In genomic region chr2:27450226-27450625, GRCm38 (mm10) we compare ENCODE assay signal across 30 mouse cellular contexts. TPM values are rescaled to one million over a fixed set of nuclear protein-coding genes. Genes with fewer than 3 reads are reported as not detected.
A peak's percentile ranks its signal among the peaks of the same experiment; 100 is the strongest.
DNase-seq lines count a peak whose midpoint lies in the region; ATAC-seq lines count a peak whose summit lies in the region.
"Had no signal": no experiment of that assay in that cellular context is flagged by ENCODE, and none has a peak within 500 bp of the region (broad histone marks: within the 10 kb centered on the region; RNA-seq: fewer than 3 reads in every experiment).

No protein-coding gene starts in this region.

- no peaks in the 10 kb centered on the region for H3K9me3 ChIP-seq in forebrain, embryonic 13.5 days (replicated peaks)
- H3K9me3 ChIP-seq: forebrain, embryonic 10.5 days; G1E; heart, embryonic 12.5 days; heart, embryonic 15.5 days; hindbrain, embryonic 10.5 days; hindbrain, embryonic 13.5 days had no signal

- DNase-seq in adrenal gland, adult (ENCODE audit: inconsistent age in 2 of 2, low spot score in 1 of 2), result peak; percentile 87 to 93
- DNase-seq in adrenal gland, postnatal 4 days (ENCODE audit: low spot score in 2 of 2), result no peak
- DNase-seq in right cerebral cortex, adult 18-20 months, result peak; percentile 35
- no peak for DNase-seq in right cerebral cortex, postnatal 25 days
- DNase-seq in adrenal gland, postnatal 14 days, result peak; percentile 82
- peak; percentile 56 for DNase-seq in brain, adult 2 months (ENCODE audit: low read depth, low spot score)
- no peak for DNase-seq in thymus, postnatal 4 days
- DNase-seq: B cell, adult 2 months; cerebellum, adult 18-20 months; cerebellum, adult 9-10 months; cerebellum, postnatal 14 days; forebrain, postnatal 0 days; gastrocnemius, adult 2 months; gastrocnemius, postnatal 25 days; heart, adult 18-20 months; heart, postnatal 10 days; heart, postnatal 36 days; kidney, adult 18-20 months had no signal

- peaks cover 99% of the 10 kb centered on the region for H3K36me3 ChIP-seq in forebrain, embryonic 13.5 days (ENCODE audit: poor library complexity, severe bottlenecking)

- WGBS in forebrain, embryonic 13.5 days, result 93% methylated on average over 14 of the region's 14 CpGs

- no peak overlapping the region for H3K4me3 ChIP-seq in forebrain, embryonic 13.5 days
- H3K4me3 ChIP-seq: forebrain, embryonic 10.5 days; gastrocnemius, adult 2 months; heart, embryonic 12.5 days; heart, embryonic 15.5 days; hindbrain, embryonic 10.5 days; hindbrain, embryonic 13.5 days had no signal

- no peak overlapping the region for H3K9ac ChIP-seq in forebrain, embryonic 13.5 days
- H3K9ac ChIP-seq: forebrain, postnatal 0 days; heart, embryonic 12.5 days; heart, embryonic 15.5 days; hindbrain, embryonic 13.5 days had no signal

- no peaks in the 10 kb centered on the region for H3K27me3 ChIP-seq in forebrain, embryonic 13.5 days
- H3K27me3 ChIP-seq: CH12.LX; heart, embryonic 12.5 days; heart, embryonic 15.5 days; hindbrain, embryonic 13.5 days; Patski had no signal

- no peak overlapping the region for H3K4me2 ChIP-seq in forebrain, embryonic 13.5 days
- H3K4me2 ChIP-seq: heart, embryonic 12.5 days; heart, embryonic 15.5 days; hindbrain, embryonic 13.5 days had no signal

- no peaks in the 10 kb centered on the region for H3K4me1 ChIP-seq in forebrain, embryonic 13.5 days
- H3K4me1 ChIP-seq: forebrain, embryonic 10.5 days; heart, embryonic 12.5 days; heart, embryonic 15.5 days; hindbrain, embryonic 10.5 days; hindbrain, embryonic 13.5 days had no signal

- H3K27ac ChIP-seq in forebrain, embryonic 13.5 days, result no peak overlapping the region
- H3K27ac ChIP-seq: forebrain, embryonic 10.5 days; gastrocnemius, adult 2 months; heart, embryonic 15.5 days; hindbrain, embryonic 10.5 days; hindbrain, embryonic 13.5 days had no signal

- no peak for ATAC-seq in forebrain, embryonic 13.5 days
- ATAC-seq: forebrain, embryonic 14.5 days; forebrain, postnatal 0 days; hindbrain, embryonic 16.5 days; intestine, embryonic 16.5 days; Patski had no signal

RNA-seq across cellular contexts. Expression of gene Brd3os, which starts 8.1 kb away (rescaled TPM):
- 1 to 10 TPM; 7.7 to 7.8 TPM for total RNA-seq in adrenal gland, postnatal 4 days (2021)
- 5.0 and 7.9 TPM in 2 replicates for total RNA-seq in adrenal gland, postnatal 14 days (2021)
- 19.3 and 25.1 TPM in 2 replicates for polyA plus RNA-seq in forebrain, embryonic 13.5 days (2015; fragmentation: Nextera tagmentation; extraction: Ambion mirVana)

RNA-seq across cellular contexts. Expression of gene Vav2, which starts 23.4 kb away (rescaled TPM):
- 10 to 100 TPM; 30.9 to 34.5 TPM for total RNA-seq in adrenal gland, postnatal 4 days (2021)
- 21.7 and 28.3 TPM in 2 replicates for total RNA-seq in adrenal gland, postnatal 14 days (2021)
- polyA plus RNA-seq in forebrain, embryonic 13.5 days (2015; fragmentation: Nextera tagmentation; extraction: Ambion mirVana), result 8.7 and 8.8 TPM in 2 replicates

RNA-seq across cellular contexts. Expression of gene Brd3, which starts 57.2 kb away (rescaled TPM):
- total RNA-seq in adrenal gland, postnatal 4 days (2021), result 100 to 1,000 TPM; 133 to 136 TPM
- 79.8 and 92.0 TPM in 2 replicates for total RNA-seq in adrenal gland, postnatal 14 days (2021)
- 140 and 149 TPM in 2 replicates for polyA plus RNA-seq in forebrain, embryonic 13.5 days (2015; fragmentation: Nextera tagmentation; extraction: Ambion mirVana)

Comparison
In these comparisons a context has a peak if more than half of its experiments do, and no peak if none do; other contexts are left out.
1. DNase-seq: peak in adrenal gland, adult (2 of 2), right cerebral cortex, adult 18-20 months (single experiment), adrenal gland, postnatal 14 days (single experiment) and brain, adult 2 months (single experiment); none in adrenal gland, postnatal 4 days (0 of 2), right cerebral cortex, postnatal 25 days (single experiment) and thymus, postnatal 4 days (single experiment).